Mouse (Mus musculus): ENCODE data around the gene Vmn1r228. TPM values are rescaled to one million over a fixed set of nuclear protein-coding genes. Genes with fewer than 3 reads are reported as not detected.

Gene Vmn1r228
- polyA plus RNA-seq (2017; shearing (Covaris generic)), result not detected

DNA sequence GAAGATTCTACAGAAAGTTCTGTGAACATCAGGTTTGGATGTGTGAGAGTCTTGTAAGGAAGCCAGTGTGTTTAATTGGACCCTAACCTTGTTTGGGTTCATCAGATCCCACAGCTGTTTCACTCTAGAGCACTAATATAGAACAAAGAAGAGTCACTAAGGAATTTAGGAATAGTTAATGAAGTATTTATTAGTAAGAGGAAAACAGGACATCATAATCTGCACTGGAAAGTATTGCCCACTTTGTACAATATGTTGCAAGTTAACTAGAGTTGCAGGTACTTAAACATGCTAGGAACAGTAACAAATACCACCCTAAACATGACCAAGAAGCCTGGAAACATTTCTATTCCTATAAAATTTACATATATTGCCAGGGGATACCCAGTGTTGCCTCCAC lies at the start of gene Vmn1r228:
TSS of gene Vmn1r228 (minus strand) at position 101 of the 400 bp plus-strand sequence.

DNA sequence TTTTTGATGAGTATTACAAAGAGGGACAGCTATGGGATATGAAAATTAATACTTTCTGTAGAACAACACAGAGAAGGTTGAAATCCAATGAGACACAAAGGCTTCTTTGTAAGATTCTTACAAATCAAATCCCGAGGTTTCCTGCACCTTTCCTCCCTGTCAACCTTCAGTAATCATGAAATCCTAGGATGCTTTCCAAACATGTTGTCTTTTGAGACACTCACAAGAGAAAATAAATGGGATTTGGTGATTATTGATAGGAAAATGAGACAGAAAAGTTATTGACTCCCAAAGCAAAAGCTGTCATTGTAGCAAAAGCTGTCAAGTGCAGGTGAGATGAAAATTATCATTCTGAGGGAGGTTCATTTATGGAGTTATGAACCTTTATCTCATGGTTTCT lies 25.3 kb upstream of the Vmn1r228 start, which contains the start of gene Vmn1r229:
TSS of gene Vmn1r229 (plus strand) at position 301 of the 400 bp plus-strand sequence.

DNA sequence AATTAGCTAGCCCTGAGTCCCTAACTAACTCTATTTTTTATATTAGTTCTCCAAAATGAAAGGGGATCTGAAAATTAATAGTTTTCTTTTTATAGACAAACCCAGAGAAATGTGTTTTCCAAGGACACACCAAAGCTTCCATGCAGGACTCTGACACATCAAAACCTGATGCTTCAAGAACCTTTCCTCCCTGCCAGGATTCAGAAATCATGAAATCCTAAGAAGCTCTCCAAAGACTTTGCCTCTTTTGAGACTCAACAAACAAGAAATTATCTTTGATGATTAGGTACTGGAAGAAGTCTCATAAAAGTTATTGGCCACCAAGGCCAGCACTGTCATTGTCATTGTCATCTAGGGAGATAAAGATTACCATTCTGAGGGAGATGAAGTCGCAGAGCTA lies 56.4 kb downstream of the Vmn1r228 start, which contains the start of gene Vmn1r227:
TSS of gene Vmn1r227 (plus strand) at position 301 of the 400 bp plus-strand sequence.

Other genes with a start within 250 kb of the Vmn1r228 start
- not detected for gene Vmn2r109, start 221.4 kb downstream of the Vmn1r228 start, polyA plus RNA-seq (2017; shearing (Covaris generic))
- gene Vmn2r110, start 189.7 kb downstream of the Vmn1r228 start, polyA plus RNA-seq (2017; shearing (Covaris generic)), result under 1 TPM; 0.02 TPM
- gene Fpr-rs3, start 161.3 kb downstream of the Vmn1r228 start, polyA plus RNA-seq (2017; shearing (Covaris generic)), result not detected
- not detected for gene Vmn1r226, start 103.3 kb downstream of the Vmn1r228 start, polyA plus RNA-seq (2017; shearing (Covaris generic))
- gene Vmn1r227, start 56.3 kb downstream of the Vmn1r228 start, polyA plus RNA-seq (2017; shearing (Covaris generic)), result not detected
- under 1 TPM in 1 of 2 experiments, not detected in 1; 0.17 TPM for gene Vmn1r229, start 25.4 kb upstream of the Vmn1r228 start, polyA plus RNA-seq (2017; shearing (Covaris generic))
- not detected for gene Vmn1r230, start 54.3 kb upstream of the Vmn1r228 start, polyA plus RNA-seq (2017; shearing (Covaris generic))
- gene Vmn1r231, start 118.9 kb upstream of the Vmn1r228 start, polyA plus RNA-seq (2017; shearing (Covaris generic)), result under 1 TPM in 1 of 2 experiments, not detected in 1; 0.25 TPM
- not detected for gene Vmn1r232, start 133.6 kb upstream of the Vmn1r228 start, polyA plus RNA-seq (2017; shearing (Covaris generic))
- gene Ppp2r1a, start 159.2 kb upstream of the Vmn1r228 start, polyA plus RNA-seq (2017; shearing (Covaris generic)), result 100 to 1,000 TPM; 246 to 264 TPM
- gene Vmn1r233, start 210.3 kb upstream of the Vmn1r228 start, polyA plus RNA-seq (2017; shearing (Covaris generic)), result under 1 TPM in 1 of 2 experiments, not detected in 1; 0.61 TPM
- gene Zfp160, start 222.7 kb upstream of the Vmn1r228 start, polyA plus RNA-seq (2017; shearing (Covaris generic)), result 10 to 100 TPM; 14.2 to 17.7 TPM

All from activated CD4-positive, CD25-positive, alpha-beta regulatory T cell (primary cell).